11 mouse cellular contexts compared by ENCODE assay signal in genomic region chr9:51238741-51239385, GRCm38 (mm10). TPM values are rescaled to one million over a fixed set of nuclear protein-coding genes. Genes with fewer than 3 reads are reported as not detected.
DNase-seq lines count a peak whose midpoint lies in the region; ATAC-seq and TF ChIP-seq lines count a peak whose summit lies in the region.
"Had no signal": no experiment of that assay in that cellular context is flagged by ENCODE, and none has a peak within 500 bp of the region (broad histone marks: within the 10 kb centered on the region; RNA-seq: fewer than 3 reads in every experiment).

No protein-coding gene starts in this region.

- H3K9ac ChIP-seq in lung, embryonic 14.5 days = no peak overlapping the region
- H3K9ac ChIP-seq: stomach, embryonic 15.5 days had no signal

- no peaks in the 10 kb centered on the region for H3K4me1 ChIP-seq in lung, embryonic 14.5 days (ENCODE audit: insufficient read depth)
- H3K4me1 ChIP-seq: stomach, embryonic 15.5 days had no signal

- H3K9me3 ChIP-seq in lung, embryonic 14.5 days (ENCODE audit: low read depth, low read length) = no peaks in the 10 kb centered on the region; the same call in 1 of the 2 replicates
- H3K9me3 ChIP-seq: stomach, embryonic 15.5 days had no signal

- no peaks in the 10 kb centered on the region for H3K36me3 ChIP-seq in lung, embryonic 14.5 days (ENCODE audit: insufficient read depth)
- H3K36me3 ChIP-seq: stomach, embryonic 15.5 days had no signal

- peak; percentile 5 for DNase-seq in lung, embryonic 14.5 days
- DNase-seq in lung, postnatal 4 days = no peak
- DNase-seq in layer of hippocampus, adult 2 months (ENCODE audit: low spot score in 2 of 2) = peak; percentile 36 to 77
- peak; percentile 54 for DNase-seq in naive thymus-derived CD4-positive, alpha-beta T cell, adult 2 months (ENCODE audit: low read depth)
- no peak for DNase-seq in spleen, postnatal 4 days (ENCODE audit: low spot score in 2 of 2)
- DNase-seq in MN1 (ENCODE audit: low spot score) = no peak
- DNase-seq in c-Kit-positive CD71-positive TER-119-positive erythroid progenitor cells, embryonic 14.5 days (ENCODE audit: low spot score) = no peak
- DNase-seq: cerebellum, postnatal 25 days; lung, postnatal 36 days had no signal

- H3K4me3 ChIP-seq in lung, embryonic 14.5 days (ENCODE audit: low read depth, low read length) = no peak overlapping the region
- no peak overlapping the region for H3K4me3 ChIP-seq in layer of hippocampus, adult 2 months
- H3K4me3 ChIP-seq: stomach, embryonic 15.5 days had no signal

- no peak for ATAC-seq in lung, embryonic 14.5 days (ENCODE audit: insufficient read depth)
- peak; percentile 62 for ATAC-seq in common myeloid progenitor, adult 5-6 weeks (replicated peaks; ENCODE audit: low read depth, poor library complexity, severe bottlenecking)

- no peak overlapping the region for H3K4me2 ChIP-seq in lung, embryonic 14.5 days
- H3K4me2 ChIP-seq: stomach, embryonic 15.5 days had no signal

- H3K27ac ChIP-seq in lung, embryonic 14.5 days (ENCODE audit: low read depth) = no peak overlapping the region
- peak overlapping the region; percentile 81 for H3K27ac ChIP-seq in layer of hippocampus, adult 2 months
- H3K27ac ChIP-seq: stomach, embryonic 15.5 days had no signal

- WGBS in lung, embryonic 14.5 days = 41% methylated on average over 12 of the region's 12 CpGs

- no peak for TF ChIP-seq CTCF in lung, embryonic 14.5 days (IDR thresholded peaks at IDR 0.05; ENCODE audit: low read depth)
- TF ChIP-seq CTCF in layer of hippocampus, adult 2 months (conservative IDR thresholded peaks at IDR 0.05) = no peak

- no peaks in the 10 kb centered on the region for H3K27me3 ChIP-seq in lung, embryonic 14.5 days (ENCODE audit: insufficient read depth, low read length)
- H3K27me3 ChIP-seq: stomach, embryonic 15.5 days had no signal

RNA-seq across cellular contexts. Expression of gene Pou2af1, which starts 25.4 kb away (rescaled TPM):
- not detected in 2 replicates for polyA plus RNA-seq in lung, embryonic 14.5 days (2014; fragmentation: Nextera tagmentation; extraction: Ambion mirVana)
- total RNA-seq in common myeloid progenitor, adult 5-6 weeks (2017) = not detected in 2 replicates
- not detected for total RNA-seq in layer of hippocampus, adult 2 months (2021)

RNA-seq across cellular contexts. Expression of gene Colca2, which starts 39.5 kb away (rescaled TPM):
- polyA plus RNA-seq in lung, embryonic 14.5 days (2014; fragmentation: Nextera tagmentation; extraction: Ambion mirVana) = 4.9 and 6.0 TPM in 2 replicates
- total RNA-seq in common myeloid progenitor, adult 5-6 weeks (2017) = 2.1 TPM in 1 of 2 replicates, not detected in the other
- total RNA-seq in layer of hippocampus, adult 2 months (2021) = 1 to 10 TPM in 1 of 2 experiments, under 1 TPM in 1; 0.38 to 1.1 TPM

Comparison
In these comparisons a context has a peak if more than half of its experiments do, and no peak if none do; other contexts are left out.
1. DNase-seq: peak in lung, embryonic 14.5 days (single experiment), layer of hippocampus, adult 2 months (2 of 2) and naive thymus-derived CD4-positive, alpha-beta T cell, adult 2 months (single experiment); none in lung, postnatal 4 days (0 of 2), spleen, postnatal 4 days (0 of 2), MN1 (single experiment) and c-Kit-positive CD71-positive TER-119-positive erythroid progenitor cells, embryonic 14.5 days (single experiment).